Mouse (Mus musculus) heart, adult 2 months (tissue): ENCODE measurements at regions not wholly inside any gene's neighbourhood (a gene's known extent, or its start where the extent isn't known, plus 50 kb on each side); places are given as distances from the start of the nearest gene placed in this dataset.

Source experiments
- DNase-seq, 2 experiments: peaks; one replicate each; pipeline ENCODE4 v3.0.0; 2021
- H3K27ac ChIP-seq: fragments of 200-600 bp; 2 replicates; pipeline ENCODE4 v1.8.1; 2022
- H3K27me3 ChIP-seq: fragments of 200-500 bp; 2 replicates; pipeline ENCODE4 v1.6.1; 2012; ENCODE audit warnings: mild to moderate bottlenecking, low read length, inconsistent platforms, mixed read lengths; ENCODE audit not compliant: control insufficient read depth, insufficient read depth
- H3K36me3 ChIP-seq: fragments of 200-500 bp; 2 replicates; pipeline ENCODE4 v1.6.1; 2012; ENCODE audit warnings: low read length, inconsistent platforms; ENCODE audit not compliant: control insufficient read depth, insufficient read depth
- H3K4me1 ChIP-seq: fragments of 200-500 bp; 2 replicates; pipeline ENCODE4 v1.6.1; 2011; ENCODE audit warnings: low read length; ENCODE audit not compliant: control insufficient read depth, insufficient read depth
- H3K4me3 ChIP-seq: fragments of 200-600 bp; 2 replicates; pipeline ENCODE4 v1.8.1; 2022
- H3K79me2 ChIP-seq: fragments of 200-500 bp; replicated peaks from 2 replicates; pipeline ENCODE4 v1.6.1; 2012; ENCODE audit warnings: mild to moderate bottlenecking, inconsistent platforms, low read length, moderate library complexity, mixed read lengths; ENCODE audit not compliant: control insufficient read depth, insufficient read depth
- H3K9ac ChIP-seq: fragments of 200-500 bp; 2 replicates; pipeline ENCODE4 v1.6.1; 2012; ENCODE audit warnings: low read depth, mild to moderate bottlenecking, control low read depth, inconsistent platforms, low read length, mixed read lengths
- CTCF ChIP-seq: fragments of 200-600 bp; IDR thresholded peaks from 2 replicates; pipeline ENCODE4 v1.8.1; 2022; ENCODE audit warnings: antibody characterized with exemption, mild to moderate bottlenecking, moderate library complexity
- EP300 ChIP-seq: fragments of 200-500 bp; IDR thresholded peaks from 2 replicates; pipeline ENCODE4 v1.6.1; 2011; ENCODE audit warnings: low read depth, low read length, control low read depth; ENCODE audit not compliant: insufficient read depth
- POLR2A ChIP-seq: fragments of 200-500 bp; IDR thresholded peaks from 2 replicates; pipeline ENCODE4 v1.6.1; 2011; ENCODE audit warnings: mild to moderate bottlenecking, low read depth, low read length, control low read depth; ENCODE audit not compliant: insufficient read depth
- WGBS: fragments of 180-500 bp; shearing (Covaris S2); methylation state at CpG from one replicate; pipeline ENCODE4 v1.1.7; 2018; 5-methylcytosine and 5-hydroxymethylcytosine counted together
- intact Hi-C: fragments of 180-260 bp; cut with DNase I; formaldehyde crosslinking; loops from one replicate; pipeline ENCODE4 v1.15.1; 2025

GRCm38 (mm10) chrX:77307374-77307773 is 203.4 kb upstream of the Tbl1x start:
- no peak for DNase-seq
- Histone ChIP-seq H3K4me1 (no peaks in the 10 kb centered on the region), H3K79me2 (no peaks in the 10 kb centered on the region), H3K4me3 (no peak overlapping the region), H3K27me3 (no peaks in the 10 kb centered on the region), H3K9ac (no peak overlapping the region), H3K36me3 (no peaks in the 10 kb centered on the region), H3K27ac (no peak overlapping the region)
- TF ChIP-seq POLR2A (no peak), CTCF (no peak), EP300 (no peak)
- 62% methylated on average over 1 of the region's 1 CpGs for WGBS
- intact Hi-C loops: no loop called here

- 35% methylated on average over 3 of the region's 3 CpGs for WGBS
- peak; percentile 27 to 29 for DNase-seq
- Histone ChIP-seq H3K4me1 (no peaks in the 10 kb centered on the region), H3K4me3 (no peak overlapping the region), H3K9ac (no peak overlapping the region), H3K27me3 (no peaks in the 10 kb centered on the region), H3K36me3 (no peaks in the 10 kb centered on the region), H3K27ac (no peak overlapping the region), H3K79me2 (no peaks in the 10 kb centered on the region)
- TF ChIP-seq EP300 (no peak), CTCF (peak; percentile 78), POLR2A (no peak)
- intact Hi-C loops: loop anchor here (5.0 kb wide), 3 partner anchors 118 to 408 kb away; no protein-coding TSS in a partner anchor
These were observed 196.4 kb upstream of the Tbl1x start for GRCm38 (mm10) chrX:77314384-77314783.

- Histone ChIP-seq H3K27me3 (no peaks in the 10 kb centered on the region), H3K27ac (no peak overlapping the region), H3K79me2 (no peaks in the 10 kb centered on the region), H3K9ac (no peak overlapping the region), H3K36me3 (no peaks in the 10 kb centered on the region), H3K4me3 (no peak overlapping the region), H3K4me1 (no peaks in the 10 kb centered on the region)
- DNase-seq: no peak
- WGBS: 29% methylated on average over 4 of the region's 4 CpGs
- TF ChIP-seq POLR2A (no peak), CTCF (no peak), EP300 (no peak)
- intact Hi-C loops: loop anchor here (10.0 kb wide), 1 partner anchor 181 kb away; no protein-coding TSS in a partner anchor
These were observed 187.2 kb upstream of the Tbl1x start for GRCm38 (mm10) chrX:77323644-77324043.

DNA sequence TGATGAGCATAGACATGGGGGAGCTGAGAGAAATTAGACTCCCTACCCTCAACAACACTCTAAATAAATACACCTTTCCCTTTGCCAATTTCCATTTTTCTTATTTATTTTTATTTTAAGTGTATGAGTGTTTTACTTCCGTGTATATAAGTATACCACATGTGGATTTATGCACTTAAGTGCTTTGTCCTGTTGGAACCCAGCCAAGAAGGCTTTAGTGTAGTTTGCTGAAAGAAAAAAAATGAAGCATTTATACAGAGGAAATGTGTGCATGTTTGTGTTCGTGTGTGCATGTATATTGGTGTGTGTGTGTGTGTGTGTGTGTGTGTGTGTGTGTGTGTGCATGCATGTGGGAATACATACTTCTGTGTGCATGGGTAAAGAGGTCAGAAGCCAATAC is 157.6 kb upstream of the Tbl1x start:
- intact Hi-C loops: no loop called here
- DNase-seq: no peak
- Histone ChIP-seq H3K79me2 (no peaks in the 10 kb centered on the region), H3K36me3 (no peaks in the 10 kb centered on the region), H3K4me1 (no peaks in the 10 kb centered on the region), H3K27me3 (no peaks in the 10 kb centered on the region), H3K27ac (no peak overlapping the region), H3K9ac (no peak overlapping the region), H3K4me3 (no peak overlapping the region)
- TF ChIP-seq CTCF (no peak), POLR2A (no peak), EP300 (no peak)
- WGBS: 21% methylated on average over 2 of the region's 2 CpGs

DNA sequence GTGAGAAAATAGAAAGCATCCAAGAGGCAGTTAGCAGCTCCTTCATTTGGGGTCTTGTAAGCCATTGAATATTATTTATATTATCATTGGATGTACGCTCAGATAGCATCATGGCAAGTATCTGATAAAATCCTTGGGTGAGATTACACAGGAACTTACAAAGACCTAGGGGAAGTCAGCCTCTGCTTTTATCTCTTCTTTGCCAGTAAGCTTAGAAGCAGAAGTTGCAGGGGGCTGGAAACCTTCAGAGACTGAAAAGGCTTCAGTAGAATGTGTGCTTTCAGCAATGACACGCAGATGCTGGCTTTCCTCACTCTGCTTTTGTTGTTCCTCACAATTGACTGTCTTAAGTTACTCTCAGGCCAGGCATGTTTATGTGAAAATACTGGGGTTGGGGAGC is 150.3 kb upstream of the Tbl1x start:
- intact Hi-C loops: no loop called here
- Histone ChIP-seq H3K79me2 (no peaks in the 10 kb centered on the region), H3K4me1 (no peaks in the 10 kb centered on the region)

DNA sequence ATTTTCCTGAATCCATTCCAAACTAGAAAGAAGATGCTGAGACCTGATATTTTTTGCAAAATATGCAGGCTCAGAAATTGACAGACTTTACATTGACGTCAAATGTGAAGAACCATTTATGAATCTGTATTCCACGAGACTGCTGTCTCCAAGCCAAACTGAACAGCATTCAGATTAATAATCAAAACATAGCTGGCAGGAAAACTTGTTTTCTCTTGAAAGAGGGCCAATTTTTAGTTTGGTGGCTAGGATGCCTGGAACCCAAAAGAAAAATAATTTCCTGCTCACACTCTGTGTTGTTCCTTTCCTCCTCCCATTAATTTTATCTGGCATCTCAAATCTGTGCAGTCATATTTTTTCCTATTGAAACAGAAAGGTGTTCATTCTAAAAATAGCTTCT is 149.7 kb upstream of the Tbl1x start:
- Histone ChIP-seq H3K27me3 (no peaks in the 10 kb centered on the region), H3K36me3 (no peaks in the 10 kb centered on the region), H3K4me3 (no peak overlapping the region), H3K9ac (no peak overlapping the region), H3K4me1 (no peaks in the 10 kb centered on the region), H3K27ac (no peak overlapping the region), H3K79me2 (no peaks in the 10 kb centered on the region)
- TF ChIP-seq EP300: no peak
- no peak for TF ChIP-seq POLR2A
- TF ChIP-seq CTCF: no peak
- no peak for DNase-seq
- intact Hi-C loops: no loop called here
- WGBS: 47% methylated on average over 2 of the region's 2 CpGs

More for the DNA sequence above, 150.3 kb upstream of the Tbl1x start:
- Histone ChIP-seq H3K9ac (no peak overlapping the region), H3K27ac (no peak overlapping the region), H3K36me3 (no peaks in the 10 kb centered on the region), H3K27me3 (no peaks in the 10 kb centered on the region), H3K4me3 (no peak overlapping the region)
- WGBS: 59% methylated on average over 2 of the region's 2 CpGs
- no peak for DNase-seq
- TF ChIP-seq POLR2A: no peak
- no peak for TF ChIP-seq EP300
- no peak for TF ChIP-seq CTCF
